Mouse (Mus musculus): ENCODE measurements at regions not wholly inside any gene's neighbourhood (a gene's known extent, or its start where the extent isn't known, plus 50 kb on each side); places are given as distances from the start of the nearest gene placed in this dataset.

- no peak for DNase-seq
Measured at GRCm38 (mm10) chr9:118416032-118416431, 62.0 kb upstream of the Eomes start.

GRCm38 (mm10) chr9:118416475-118416874, 61.5 kb upstream of the Eomes start:
- DNase-seq, result no peak

GRCm38 (mm10) chr9:118424344-118424743, 53.7 kb upstream of the Eomes start:
- DNase-seq, result no peak

Data from heart, adult 18-20 months (tissue).